In the genomic region with DNA sequence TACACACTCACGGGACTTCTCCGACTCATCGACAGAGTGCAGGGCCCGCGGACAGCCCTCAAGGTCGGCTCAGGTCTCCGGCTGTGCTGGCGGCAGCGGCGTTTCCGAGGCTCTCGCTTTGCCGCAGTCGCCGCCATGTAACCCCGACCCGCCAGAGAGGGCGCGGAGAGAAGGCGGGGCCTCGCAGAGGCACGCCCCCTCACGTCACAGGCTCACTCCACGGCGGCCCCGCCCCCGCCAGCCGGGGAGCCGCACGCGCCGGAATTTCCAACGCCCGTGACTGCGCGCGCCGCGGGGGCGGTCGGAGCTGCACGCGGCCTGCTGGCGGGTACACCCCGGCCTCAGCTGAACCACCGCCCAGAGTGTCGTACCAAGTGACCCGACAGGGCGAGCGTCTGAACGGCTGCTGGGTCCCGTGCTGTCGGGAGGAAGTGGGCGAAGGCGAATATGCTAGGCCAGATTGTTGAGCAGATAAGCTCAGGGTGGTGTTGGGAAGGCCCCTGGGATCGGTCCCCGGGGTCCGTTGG, we compare ENCODE assay signal across 8 mouse cellular contexts. TPM values are rescaled to one million over a fixed set of nuclear protein-coding genes. Genes with fewer than 3 reads are reported as not detected.
A peak's percentile ranks its signal among the peaks of the same experiment; 100 is the strongest.
DNase-seq lines count a peak whose midpoint lies in the region; ATAC-seq and TF ChIP-seq lines count a peak whose summit lies in the region.

A gene (minus strand): TSS at position 154 of the 527 bp plus-strand sequence.

- no peaks in the 10 kb centered on the region for H3K4me1 ChIP-seq in cortical plate, adult 2 months (ENCODE audit: control insufficient read depth, insufficient read depth, low read length)
- 0 out of 2 replicates have a peak, but pooled peaks cover 10% of the 10 kb centered on the region for H3K4me1 ChIP-seq in hindbrain, postnatal 0 days (ENCODE audit: insufficient read depth, low read length)

- peak within 1 kb of the TSS; percentile 96 for H3K4me3 ChIP-seq in cortical plate, adult 2 months (ENCODE audit: insufficient read depth, low read length)
- H3K4me3 ChIP-seq in hindbrain, postnatal 0 days (ENCODE audit: low read length) = peak within 1 kb of the TSS; percentile 86

- H3K27me3 ChIP-seq in hindbrain, postnatal 0 days (ENCODE audit: insufficient read depth, low read length) = no peaks in the 10 kb centered on the region

- peak; percentile 92 for DNase-seq in adipocyte (ENCODE audit: low spot score)
- DNase-seq in gastrocnemius, adult 8-10 months (ENCODE audit: low spot score in 2 of 2) = peak; percentile 97 to 98
- DNase-seq in hindbrain, postnatal 0 days (ENCODE audit: low spot score) = peak; percentile 96
- DNase-seq in left cerebral cortex, adult 18-20 months (ENCODE audit: low spot score in 2 of 2) = peak; percentile 96 to 97
- peak; percentile 99 for DNase-seq in lung, postnatal 4 days
- peak; percentile 96 for DNase-seq in retina, postnatal 1 day
- peak; percentile 96 to 98 for DNase-seq in urinary bladder, adult 18-20 months (ENCODE audit: low spot score in 2 of 2)

- peak; percentile 97 for ATAC-seq in hindbrain, postnatal 0 days

- TF ChIP-seq CTCF in cortical plate, adult 2 months (IDR thresholded peaks at IDR 0.05; ENCODE audit: extremely low read depth, insufficient read depth, low read length) = no peak
- TF ChIP-seq CTCF in hindbrain, postnatal 0 days (IDR thresholded peaks at IDR 0.05; ENCODE audit: low read depth) = peak; percentile 18; the same call in 1 of the 2 replicates

- peak within 1 kb of the TSS; percentile 59 for H3K4me2 ChIP-seq in hindbrain, postnatal 0 days (ENCODE audit: low read depth, low read length)

- no peaks in the 10 kb centered on the region for H3K9me3 ChIP-seq in hindbrain, postnatal 0 days (ENCODE audit: low read length)

- WGBS in hindbrain, postnatal 0 days = under 1% methylated on average over 57 of the region's 58 CpGs

- H3K9ac ChIP-seq in hindbrain, postnatal 0 days (replicated peaks; ENCODE audit: low read length) = peak within 1 kb of the TSS; percentile 91

- no peaks in the 10 kb centered on the region for H3K36me3 ChIP-seq in hindbrain, postnatal 0 days (ENCODE audit: insufficient read depth, low read length)

- peak; percentile 45; the same call in 1 of the 2 replicates for TF ChIP-seq POLR2A in cortical plate, adult 2 months (IDR thresholded peaks at IDR 0.05; ENCODE audit: extremely low read depth, insufficient read depth, low read length)

- H3K27ac ChIP-seq in cortical plate, adult 2 months (ENCODE audit: insufficient read depth, low read length) = peak within 1 kb of the TSS; percentile 88
- peak within 1 kb of the TSS; percentile 99 for H3K27ac ChIP-seq in hindbrain, postnatal 0 days

RNA-seq across cellular contexts. Expression of the gene that starts here (rescaled TPM):
- 41.8 and 43.6 TPM in 2 replicates for polyA plus RNA-seq in cortical plate, adult 2 months (2012; rRNA removed)
- total RNA-seq in gastrocnemius, adult 8-10 months (2022) = 10 to 100 TPM; 28.5 to 36.0 (median 30.5) TPM
- total RNA-seq in hindbrain, postnatal 0 days (2014; rRNA removed) = 149 and 160 TPM in 2 replicates
- polyA plus RNA-seq in hindbrain, postnatal 0 days (2015; fragmentation: Nextera tagmentation; extraction: Ambion mirVana) = 95.7 and 109 TPM in 2 replicates
- 10 to 100 TPM; 58.7 to 70.7 TPM for total RNA-seq in left cerebral cortex, adult 18-20 months (2021)

Comparison
In these comparisons a context has a peak if more than half of its experiments do, and no peak if none do; other contexts are left out.
1. Peak in every context shown above with its lines: DNase-seq, ATAC-seq, H3K4me3 ChIP-seq and H3K27ac ChIP-seq.